Mouse (Mus musculus): ENCODE results near the gene Gm28042.

- TF ChIP-seq CTCF (IDR thresholded peaks at IDR 0.05; ENCODE audit: insufficient read depth, low read length), result no peak
- TF ChIP-seq POLR2A (IDR thresholded peaks at IDR 0.05; ENCODE audit: borderline replicate concordance, extremely low read depth, low read depth, low read length), result no peak
Measured at GRCm38 (mm10) chr2:120044676-120045075, 17.4 kb downstream of the Gm28042 start.
